Mouse (Mus musculus): ENCODE results near the gene Dst. TPM values are rescaled to one million over a fixed set of nuclear protein-coding genes. Genes with fewer than 3 reads are reported as not detected.

Dst gene
- polyA plus RNA-seq, 1 experiment = 49.7 TPM

DNA sequence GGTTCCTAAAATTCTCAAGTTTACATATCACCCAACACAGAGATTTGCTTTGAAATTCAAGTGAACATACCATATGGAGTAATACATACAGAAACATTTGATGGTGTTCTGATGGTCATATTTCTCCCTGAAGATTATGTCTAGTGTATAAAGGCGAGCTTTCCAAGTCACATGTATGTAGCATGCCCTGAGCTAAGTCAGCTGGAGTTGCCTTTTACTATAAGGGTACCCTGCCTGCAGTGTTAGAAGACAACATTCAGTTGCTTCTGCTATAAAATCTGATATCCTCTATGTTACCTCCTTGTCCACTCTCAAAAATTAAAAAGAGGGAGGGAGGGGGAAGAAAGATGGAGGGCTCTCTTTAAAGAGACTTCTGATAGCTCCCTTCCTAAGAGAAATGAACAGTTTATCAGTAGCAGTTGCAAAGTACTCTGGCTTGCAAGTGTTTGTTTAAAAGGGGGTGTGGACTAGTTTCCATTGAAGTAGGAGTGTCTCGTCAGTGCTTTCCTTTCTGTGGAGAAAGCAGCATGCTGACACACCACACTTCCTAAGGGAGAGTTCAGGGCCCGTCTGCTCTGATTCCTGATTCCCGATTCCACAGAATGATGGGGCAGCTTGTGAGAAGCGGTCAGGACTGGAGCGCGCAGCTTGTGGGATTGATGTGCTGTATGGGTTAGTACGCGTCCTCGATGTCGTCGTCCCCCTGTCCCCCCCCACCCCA is 168.8 kb downstream of the Dst start:
- no peaks in the 10 kb centered on the region for H3K27me3 ChIP-seq (ENCODE audit: control insufficient read depth, insufficient read depth, insufficient read length)
- H3ac ChIP-seq (ENCODE audit: control insufficient read depth, insufficient read length) = no peak overlapping the region
- no peaks in the 10 kb centered on the region for H3K36me3 ChIP-seq (ENCODE audit: control insufficient read depth, insufficient read depth)
- H3K79me2 ChIP-seq (ENCODE audit: control insufficient read depth, insufficient read depth) = peaks cover 64% of the 10 kb centered on the region
- TF ChIP-seq TCF3 (IDR thresholded peaks at IDR 0.05; ENCODE audit: insufficient read length, low read depth) = no peak
- no peak for TF ChIP-seq REST (IDR thresholded peaks at IDR 0.05; ENCODE audit: insufficient read depth, insufficient read length)
- no peak for TF ChIP-seq E2F4 (IDR thresholded peaks at IDR 0.05; ENCODE audit: insufficient read depth)
- no peak for TF ChIP-seq POLR2AphosphoS2 (IDR thresholded peaks at IDR 0.05; ENCODE audit: insufficient read length, low read depth)
- TF ChIP-seq POLR2A (IDR thresholded peaks at IDR 0.05; ENCODE audit: insufficient read length, low read depth) = no peak
- TF ChIP-seq MYOG (IDR thresholded peaks at IDR 0.05; ENCODE audit: control insufficient read depth in 1 of 3, insufficient read depth in 1 of 3, insufficient read length in 2 of 3, low read depth in 2 of 3) = no peak
- TF ChIP-seq MAX (IDR thresholded peaks at IDR 0.05; ENCODE audit: low read depth) = no peak
- TF ChIP-seq TCF12 (IDR thresholded peaks at IDR 0.05; ENCODE audit: insufficient read depth, poor library complexity, severe bottlenecking) = no peak
- no peak for TF ChIP-seq USF1 (IDR thresholded peaks at IDR 0.05; ENCODE audit: low read depth)
- TF ChIP-seq CEBPB (IDR thresholded peaks at IDR 0.05; ENCODE audit: insufficient read depth, poor library complexity, severe bottlenecking) = no peak
- no peak for TF ChIP-seq SRF (IDR thresholded peaks at IDR 0.05; ENCODE audit: control insufficient read depth, insufficient read length, low read depth)
- TF ChIP-seq MYOD1 (IDR thresholded peaks at IDR 0.05; ENCODE audit: control insufficient read depth in 1 of 3, insufficient read length in 2 of 3, low read depth in 2 of 3) = no peak
- H3K4me3 ChIP-seq = no peak overlapping the region
- H3K4me2 ChIP-seq (ENCODE audit: low read depth) = no peak overlapping the region

- H3K4me3 ChIP-seq = no peak overlapping the region
- TF ChIP-seq TCF3 (IDR thresholded peaks at IDR 0.05; ENCODE audit: insufficient read length, low read depth) (no peak), MAX (IDR thresholded peaks at IDR 0.05; ENCODE audit: low read depth) (no peak), TCF12 (IDR thresholded peaks at IDR 0.05; ENCODE audit: insufficient read depth, poor library complexity, severe bottlenecking) (no peak), MYOD1 (IDR thresholded peaks at IDR 0.05; ENCODE audit: control insufficient read depth in 1 of 3, insufficient read length in 2 of 3, low read depth in 2 of 3) (no peak), E2F4 (IDR thresholded peaks at IDR 0.05; ENCODE audit: insufficient read depth) (no peak), MYOG (IDR thresholded peaks at IDR 0.05; ENCODE audit: control insufficient read depth in 1 of 3, insufficient read depth in 1 of 3, insufficient read length in 2 of 3, low read depth in 2 of 3) (no peak), USF1 (IDR thresholded peaks at IDR 0.05; ENCODE audit: low read depth) (no peak), REST (IDR thresholded peaks at IDR 0.05; ENCODE audit: insufficient read depth, insufficient read length) (no peak), POLR2A (IDR thresholded peaks at IDR 0.05; ENCODE audit: insufficient read length, low read depth) (no peak), POLR2AphosphoS2 (IDR thresholded peaks at IDR 0.05; ENCODE audit: insufficient read length, low read depth) (no peak), CEBPB (IDR thresholded peaks at IDR 0.05; ENCODE audit: insufficient read depth, poor library complexity, severe bottlenecking) (no peak), SRF (IDR thresholded peaks at IDR 0.05; ENCODE audit: control insufficient read depth, insufficient read length, low read depth) (no peak)
- no peaks in the 10 kb centered on the region for H3K36me3 ChIP-seq (ENCODE audit: control insufficient read depth, insufficient read depth)
- no peak overlapping the region for H3K4me2 ChIP-seq (ENCODE audit: low read depth)
- no peak overlapping the region for H3ac ChIP-seq (ENCODE audit: control insufficient read depth, insufficient read length)
- H3K27me3 ChIP-seq (ENCODE audit: control insufficient read depth, insufficient read depth, insufficient read length) = no peaks in the 10 kb centered on the region
- peaks cover 58% of the 10 kb centered on the region for H3K79me2 ChIP-seq (ENCODE audit: control insufficient read depth, insufficient read depth)
Observed at GRCm38 (mm10) chr1:34077422-34077790, 169.4 kb downstream of the Dst start.

- TF ChIP-seq E2F4 (IDR thresholded peaks at IDR 0.05; ENCODE audit: insufficient read depth) = no peak
- no peak for TF ChIP-seq POLR2A (IDR thresholded peaks at IDR 0.05; ENCODE audit: insufficient read length, low read depth)
- no peaks in the 10 kb centered on the region for H3K36me3 ChIP-seq (ENCODE audit: control insufficient read depth, insufficient read depth)
- H3ac ChIP-seq (ENCODE audit: control insufficient read depth, insufficient read length) = no peak overlapping the region
- H3K4me3 ChIP-seq = no peak overlapping the region
- H3K27me3 ChIP-seq (ENCODE audit: control insufficient read depth, insufficient read depth, insufficient read length) = no peaks in the 10 kb centered on the region
- H3K4me2 ChIP-seq (ENCODE audit: low read depth) = no peak overlapping the region
- peaks cover 53% of the 10 kb centered on the region for H3K79me2 ChIP-seq (ENCODE audit: control insufficient read depth, insufficient read depth)
Observed at GRCm38 (mm10) chr1:34077941-34078340, 169.9 kb downstream of the Dst start.

DNA sequence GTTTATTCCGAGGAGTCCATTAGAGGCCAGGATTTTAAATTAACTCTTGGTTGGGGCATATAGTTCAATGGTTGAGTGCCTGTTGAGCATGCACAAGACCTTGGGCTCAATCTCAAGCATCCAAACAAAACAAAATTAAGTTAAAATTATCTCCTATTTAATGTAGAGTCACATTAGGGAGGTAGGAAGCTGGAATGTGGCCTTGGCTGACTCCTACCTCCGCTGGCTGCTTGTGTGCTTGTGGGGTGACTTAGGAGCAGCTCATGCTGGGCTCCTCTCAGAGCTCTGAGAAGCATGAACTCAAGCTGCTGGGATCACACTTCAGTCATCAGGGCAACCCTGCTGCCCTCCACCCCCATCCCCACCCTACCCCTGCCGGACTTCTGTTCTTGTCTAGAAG is 181.0 kb downstream of the Dst start:
- no peak overlapping the region for H3K4me2 ChIP-seq (ENCODE audit: low read depth)
- peaks cover 37% of the 10 kb centered on the region for H3K36me3 ChIP-seq (ENCODE audit: control insufficient read depth, insufficient read depth)
- peaks cover 43% of the 10 kb centered on the region for H3K79me2 ChIP-seq (ENCODE audit: control insufficient read depth, insufficient read depth)
- H3ac ChIP-seq (ENCODE audit: control insufficient read depth, insufficient read length) = no peak overlapping the region
- TF ChIP-seq MAX (IDR thresholded peaks at IDR 0.05; ENCODE audit: low read depth) (no peak), MYOG (IDR thresholded peaks at IDR 0.05; ENCODE audit: control insufficient read depth in 1 of 3, insufficient read depth in 1 of 3, insufficient read length in 2 of 3, low read depth in 2 of 3) (no peak), SRF (IDR thresholded peaks at IDR 0.05; ENCODE audit: control insufficient read depth, insufficient read length, low read depth) (no peak)
- H3K4me3 ChIP-seq = no peak overlapping the region
- no peaks in the 10 kb centered on the region for H3K27me3 ChIP-seq (ENCODE audit: control insufficient read depth, insufficient read depth, insufficient read length)

DNA sequence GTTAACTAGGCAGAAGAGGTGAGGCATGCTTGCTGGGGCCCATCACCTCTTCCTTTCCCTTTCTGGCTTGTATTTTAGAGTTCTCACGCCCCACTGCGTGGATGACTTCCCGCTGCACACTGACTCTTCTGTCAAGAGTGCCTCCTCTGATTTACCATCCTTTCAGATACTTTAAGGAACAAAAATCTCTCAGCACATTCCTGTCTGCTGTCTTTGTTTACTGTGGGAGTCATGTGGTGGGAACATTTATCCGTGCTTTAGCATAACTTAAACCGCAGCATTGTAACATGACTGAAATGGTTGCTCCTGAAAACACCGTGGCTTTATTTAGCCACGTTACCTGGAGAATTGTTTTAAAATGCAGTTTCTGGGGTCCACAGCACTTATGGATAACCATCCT is 182.7 kb downstream of the Dst start:
- Histone ChIP-seq H3K27me3 (ENCODE audit: control insufficient read depth, insufficient read depth, insufficient read length) (no peaks in the 10 kb centered on the region), H3ac (ENCODE audit: control insufficient read depth, insufficient read length) (no peak overlapping the region), H3K4me3 (no peak overlapping the region), H3K4me2 (ENCODE audit: low read depth) (no peak overlapping the region), H3K79me2 (ENCODE audit: control insufficient read depth, insufficient read depth) (peaks cover 40% of the 10 kb centered on the region), H3K36me3 (ENCODE audit: control insufficient read depth, insufficient read depth) (peaks cover 37% of the 10 kb centered on the region)
- TF ChIP-seq SRF (IDR thresholded peaks at IDR 0.05; ENCODE audit: control insufficient read depth, insufficient read length, low read depth) (no peak), CEBPB (IDR thresholded peaks at IDR 0.05; ENCODE audit: insufficient read depth, poor library complexity, severe bottlenecking) (no peak), REST (IDR thresholded peaks at IDR 0.05; ENCODE audit: insufficient read depth, insufficient read length) (no peak)

Data from myocyte (in vitro differentiated cells).